Mouse (Mus musculus) CD4-positive naive resting alpha-beta T cell, adult 57 days (primary cell): ENCODE results near the gene Cnot2. TPM values are rescaled to one million over a fixed set of nuclear protein-coding genes. Genes with fewer than 3 reads are reported as not detected.

Experiments used
- total RNA-seq: library from RNA; stranded (reverse); gene quantifications from one replicate; pipeline ENCODE4 v1.2.4, GENCODE M21; 2023

The Cnot2 gene
- total RNA-seq, result 98.5 TPM

GRCm38 (mm10) chr10:116581369-116581718 is at the start of gene Cnot2:
Gene Cnot2 (minus strand): TSS chr10:116581511.

GRCm38 (mm10) chr10:116473759-116474549 is 107.4 kb downstream of the Cnot2 start, which contains the start of gene Kcnmb4:
Gene Kcnmb4 (minus strand): TSS chr10:116473878.

Other genes starting within 250 kb of the Cnot2 start
- 12.0 TPM for gene Kcnmb4, start 107.6 kb downstream of the Cnot2 start, total RNA-seq